Mouse (Mus musculus) limb, embryonic 13.5 days (tissue): ENCODE measurements around the gene Gm13272. TPM values are rescaled to one million over a fixed set of nuclear protein-coding genes. Genes with fewer than 3 reads are reported as not detected.

Experiments
- polyA plus RNA-seq: library from polyadenylated mRNA; unstranded; fragments of >200 nt; fragmentation: Nextera tagmentation; extraction: Ambion mirVana; gene quantifications from 2 replicates; pipeline ENCODE4 v1.2.1, GENCODE M21; 2015

The Gm13272 gene
- polyA plus RNA-seq, 1 experiment from 2014 or later: not detected

Other genes with a start within 250 kb of the Gm13272 start
- not detected in 2 replicates for gene Ifna15, start 221.6 kb upstream of the Gm13272 start, polyA plus RNA-seq
- gene Ifna14, start 208.1 kb upstream of the Gm13272 start, polyA plus RNA-seq: not detected in 2 replicates
- gene Ifna9, start 187.5 kb upstream of the Gm13272 start, polyA plus RNA-seq: not detected in 2 replicates
- gene Ifna12, start 176.5 kb upstream of the Gm13272 start, polyA plus RNA-seq: not detected in 2 replicates
- not detected in 2 replicates for gene C87499, start 145.4 kb upstream of the Gm13272 start, polyA plus RNA-seq
- gene Ifna13, start 135.4 kb upstream of the Gm13272 start, polyA plus RNA-seq: not detected in 2 replicates
- not detected in 2 replicates for gene Ifna16, start 102.9 kb upstream of the Gm13272 start, polyA plus RNA-seq
- not detected in 2 replicates for gene Ifna2, start 95.9 kb upstream of the Gm13272 start, polyA plus RNA-seq
- gene Ifnab, start 88.5 kb upstream of the Gm13272 start, polyA plus RNA-seq: not detected in 2 replicates
- 1.0 and 1.1 TPM in 2 replicates for gene Gm26566, start 58.0 kb upstream of the Gm13272 start, polyA plus RNA-seq
- gene Klhl9, start 57.4 kb upstream of the Gm13272 start, polyA plus RNA-seq: 123 and 130 TPM in 2 replicates
- gene Gm13271, start 25.0 kb upstream of the Gm13272 start, polyA plus RNA-seq: not detected in 2 replicates
- 0.34 and 0.45 TPM in 2 replicates for gene Gm13283, start 19.7 kb upstream of the Gm13272 start, polyA plus RNA-seq
- 0.46 and 0.59 TPM in 2 replicates for gene Gm13290, start 6.0 kb upstream of the Gm13272 start, polyA plus RNA-seq
- gene Gm13289, start 2.9 kb upstream of the Gm13272 start, polyA plus RNA-seq: not detected in 2 replicates
- gene Ifnz, start 2.3 kb downstream of the Gm13272 start, polyA plus RNA-seq: 0.27 and 0.41 TPM in 2 replicates
- gene Gm13276, start 5.9 kb downstream of the Gm13272 start, polyA plus RNA-seq: not detected in 2 replicates
- not detected in 2 replicates for gene Gm13277, start 8.8 kb downstream of the Gm13272 start, polyA plus RNA-seq
- gene Gm13278, start 11.7 kb downstream of the Gm13272 start, polyA plus RNA-seq: not detected in 2 replicates
- not detected in 2 replicates for gene Gm13275, start 14.6 kb downstream of the Gm13272 start, polyA plus RNA-seq
- gene Gm13279, start 17.5 kb downstream of the Gm13272 start, polyA plus RNA-seq: not detected in 2 replicates
- 0.76 and 1.0 TPM in 2 replicates for gene Gm13285, start 19.8 kb downstream of the Gm13272 start, polyA plus RNA-seq
- gene Gm13287, start 23.4 kb downstream of the Gm13272 start, polyA plus RNA-seq: not detected in 2 replicates
- gene Gm13288, start 25.7 kb downstream of the Gm13272 start, polyA plus RNA-seq: not detected in 2 replicates
- gene Ifna7, start 36.4 kb downstream of the Gm13272 start, polyA plus RNA-seq: not detected in 2 replicates
- not detected in 2 replicates for gene Ifna11, start 40.1 kb downstream of the Gm13272 start, polyA plus RNA-seq
- gene Ifna6, start 47.6 kb downstream of the Gm13272 start, polyA plus RNA-seq: not detected in 2 replicates
- gene Ifna5, start 55.7 kb downstream of the Gm13272 start, polyA plus RNA-seq: not detected in 2 replicates
- gene Ifna4, start 62.0 kb downstream of the Gm13272 start, polyA plus RNA-seq: not detected in 2 replicates
- not detected in 2 replicates for gene Ifna1, start 70.2 kb downstream of the Gm13272 start, polyA plus RNA-seq
- gene Ifne, start 100.4 kb downstream of the Gm13272 start, polyA plus RNA-seq: not detected in 2 replicates